Mouse (Mus musculus): ENCODE results near the gene 1700003E16Rik.

Gene 1700003E16Rik

DNA sequence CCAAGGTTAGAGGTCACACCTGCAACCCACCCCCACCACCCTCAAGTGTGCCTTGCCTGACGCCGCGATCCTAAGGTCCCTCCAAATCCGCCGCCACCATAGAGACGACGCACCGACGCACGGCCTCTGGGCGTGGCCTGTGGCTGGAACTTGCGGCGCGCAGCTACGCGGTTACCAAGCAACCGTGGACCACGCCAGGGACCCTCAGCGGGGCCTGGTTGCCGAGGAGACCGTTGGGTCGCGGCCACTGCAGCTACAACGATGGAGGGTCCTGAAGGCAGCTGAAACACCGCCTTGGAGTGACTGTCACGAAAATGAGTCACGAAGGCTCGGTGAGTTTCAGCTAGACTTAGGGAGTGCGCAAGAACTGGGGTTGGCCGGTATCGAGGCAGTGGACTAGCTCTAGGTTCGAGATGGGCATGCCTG, at the start of gene 1700003E16Rik, which contains the start of gene Wdr54:
Gene 1700003E16Rik (plus strand): TSS at position 146 of the 426 bp plus-strand sequence.
Gene Wdr54 (minus strand): TSS at position 139 of the 426 bp plus-strand sequence.
- peak; percentile 93 for DNase-seq (ENCODE audit: low read depth, low spot score)

DNA sequence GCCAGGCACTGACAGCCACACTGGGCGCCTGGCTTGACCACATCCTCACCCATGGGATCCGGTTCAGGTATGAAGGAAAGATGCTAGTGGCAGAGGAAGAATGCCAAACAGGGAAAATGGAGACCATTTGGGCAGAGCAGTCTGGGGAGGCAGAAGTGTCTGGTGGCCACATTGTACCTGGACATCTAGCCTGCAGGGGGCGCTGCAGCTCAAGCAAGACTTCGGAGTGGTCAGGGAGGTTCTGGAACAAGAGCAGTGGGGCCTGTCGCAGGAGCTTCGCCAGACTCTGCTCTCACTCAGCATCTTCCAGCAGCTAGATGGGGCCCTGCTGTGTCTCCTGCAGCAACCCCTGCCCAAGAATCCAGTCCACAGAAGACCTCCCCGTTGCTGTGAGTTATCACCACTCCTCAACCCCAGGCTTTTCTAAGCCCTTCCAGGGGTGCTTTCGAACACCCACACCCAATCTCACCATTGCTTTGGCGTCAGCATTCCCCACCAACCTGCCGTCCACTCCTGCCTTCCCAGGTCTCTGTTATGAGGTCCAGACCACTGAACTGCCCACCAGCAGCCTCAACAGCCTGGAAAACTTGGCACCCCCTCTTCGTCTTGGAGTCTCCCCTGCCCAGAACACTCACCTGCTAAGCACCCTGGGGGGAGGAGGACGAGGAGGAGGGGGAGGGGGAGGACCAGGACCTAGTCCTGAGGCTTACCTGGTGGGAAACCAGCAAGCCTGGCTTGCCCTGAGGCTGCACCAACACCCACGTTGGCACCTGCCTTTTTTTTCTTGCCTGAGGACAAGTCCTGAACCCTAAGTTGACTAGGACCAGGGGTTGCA, 48.4 kb upstream of the 1700003E16Rik start:
- peak; percentile 86 for DNase-seq (ENCODE audit: low read depth, low spot score)

DNA sequence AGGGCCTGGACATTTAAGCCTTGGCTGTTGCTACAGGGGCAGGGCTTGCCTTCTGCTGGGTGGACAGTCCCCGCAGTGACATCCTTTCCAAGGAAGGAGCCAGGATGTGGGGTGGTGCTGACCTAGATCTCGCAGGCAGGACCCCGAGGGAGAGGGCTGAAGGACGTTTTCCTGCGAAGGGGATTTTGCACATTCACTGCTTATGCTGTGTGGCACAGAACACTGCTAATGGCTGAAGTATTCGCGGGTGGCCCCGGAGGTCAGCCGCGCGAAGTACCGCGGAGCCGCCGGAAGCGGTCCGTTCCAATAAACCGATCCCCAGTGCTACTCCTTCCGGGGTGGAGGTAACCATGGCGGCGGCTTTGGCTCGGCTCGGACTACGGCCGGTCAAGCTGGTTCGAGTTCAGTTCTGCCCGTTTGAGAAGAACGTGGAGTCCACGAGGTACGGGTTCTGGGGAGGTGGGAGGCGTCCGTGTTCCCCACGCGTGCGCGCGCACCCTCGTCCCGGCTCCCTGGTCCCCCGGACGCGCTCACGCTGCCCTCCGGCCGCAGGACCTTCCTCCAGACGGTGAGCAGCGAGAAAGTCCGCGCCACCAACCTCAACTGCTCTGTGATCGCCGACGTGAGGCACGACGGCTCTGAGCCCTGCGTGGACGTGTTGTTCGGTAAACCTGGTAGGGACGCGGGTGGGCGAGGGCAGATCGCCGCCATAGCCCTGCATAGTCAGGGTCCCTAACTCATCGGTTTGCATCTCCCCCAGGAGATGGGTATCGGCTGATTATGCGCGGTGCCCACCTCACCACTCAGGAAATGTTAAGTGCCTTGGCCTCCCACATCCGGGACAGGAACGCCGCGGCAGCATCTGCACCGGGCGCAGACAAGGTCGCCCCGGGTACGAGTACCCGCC, 47.2 kb upstream of the 1700003E16Rik start, which contains the start of gene Mrpl53:
Gene Mrpl53 (plus strand): TSS at position 279 of the 907 bp plus-strand sequence.
- DNase-seq (ENCODE audit: low read depth, low spot score): peak; percentile 72

DNA sequence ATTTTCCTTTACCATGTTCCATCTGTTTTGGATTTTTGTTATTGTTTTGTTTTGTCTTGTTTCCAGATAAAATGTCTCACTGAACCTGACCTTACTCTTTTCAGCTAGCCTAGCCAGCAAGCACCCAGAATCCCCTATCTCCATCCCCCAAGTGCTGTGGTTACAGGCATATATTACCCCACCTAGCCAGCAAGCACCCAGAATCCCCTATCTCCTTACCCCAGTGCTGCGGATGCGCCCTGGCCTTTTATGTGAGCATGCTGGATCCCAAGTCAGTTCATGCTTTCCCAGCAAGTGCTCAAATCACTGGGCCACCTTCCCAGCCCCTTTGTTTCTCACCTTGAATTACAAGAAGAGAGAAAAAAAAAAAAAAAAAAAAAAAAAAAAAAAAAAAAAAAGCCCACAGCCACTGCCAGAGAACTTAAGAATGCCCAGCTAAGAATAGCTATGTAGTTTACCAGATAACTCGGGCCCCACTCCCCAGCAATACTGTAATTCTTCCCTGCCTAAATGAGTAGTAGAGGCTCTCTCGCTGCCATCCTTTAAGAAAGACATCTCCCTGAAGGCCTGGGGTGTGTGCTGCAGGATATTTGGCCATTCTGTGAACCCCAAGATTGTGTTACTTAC, 44.6 kb upstream of the 1700003E16Rik start:
- DNase-seq (ENCODE audit: low read depth, low spot score): no peak

DNA sequence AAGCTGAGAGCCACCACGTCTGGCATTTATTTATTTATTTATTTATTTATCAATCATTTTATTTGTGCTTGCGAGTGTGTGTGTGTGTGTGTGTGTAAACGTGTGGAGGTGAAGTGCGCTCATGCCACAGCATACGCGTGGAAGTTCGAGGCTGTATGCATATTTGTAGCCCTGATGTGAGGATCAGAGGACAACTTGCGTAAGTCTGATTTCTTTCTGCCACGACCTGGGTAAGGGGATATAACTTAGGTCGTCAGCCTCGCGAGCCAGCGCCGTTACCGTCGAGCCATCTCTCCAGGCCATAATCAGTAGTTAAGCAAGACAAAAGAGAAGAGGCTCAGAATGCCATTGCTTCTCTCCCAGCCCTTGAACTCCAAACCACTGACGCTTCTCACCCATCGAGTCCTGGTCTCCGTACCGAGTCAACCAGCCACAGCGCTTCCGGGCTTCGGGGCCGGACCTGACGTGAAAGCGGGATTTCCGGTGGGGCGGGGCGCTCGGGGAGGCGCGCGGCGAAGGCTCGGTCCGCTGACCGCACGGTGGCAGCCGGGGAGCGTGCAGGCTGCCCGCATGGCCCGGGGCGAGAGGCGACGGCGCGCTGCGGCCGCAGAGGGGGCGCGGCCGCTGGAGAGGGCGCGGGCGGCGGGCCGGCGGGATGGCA, 41.1 kb upstream of the 1700003E16Rik start, which contains the start of gene Mogs:
Gene Mogs (plus strand): TSS at position 486 of the 661 bp plus-strand sequence.
- DNase-seq (ENCODE audit: low read depth, low spot score): peak; percentile 91

DNA sequence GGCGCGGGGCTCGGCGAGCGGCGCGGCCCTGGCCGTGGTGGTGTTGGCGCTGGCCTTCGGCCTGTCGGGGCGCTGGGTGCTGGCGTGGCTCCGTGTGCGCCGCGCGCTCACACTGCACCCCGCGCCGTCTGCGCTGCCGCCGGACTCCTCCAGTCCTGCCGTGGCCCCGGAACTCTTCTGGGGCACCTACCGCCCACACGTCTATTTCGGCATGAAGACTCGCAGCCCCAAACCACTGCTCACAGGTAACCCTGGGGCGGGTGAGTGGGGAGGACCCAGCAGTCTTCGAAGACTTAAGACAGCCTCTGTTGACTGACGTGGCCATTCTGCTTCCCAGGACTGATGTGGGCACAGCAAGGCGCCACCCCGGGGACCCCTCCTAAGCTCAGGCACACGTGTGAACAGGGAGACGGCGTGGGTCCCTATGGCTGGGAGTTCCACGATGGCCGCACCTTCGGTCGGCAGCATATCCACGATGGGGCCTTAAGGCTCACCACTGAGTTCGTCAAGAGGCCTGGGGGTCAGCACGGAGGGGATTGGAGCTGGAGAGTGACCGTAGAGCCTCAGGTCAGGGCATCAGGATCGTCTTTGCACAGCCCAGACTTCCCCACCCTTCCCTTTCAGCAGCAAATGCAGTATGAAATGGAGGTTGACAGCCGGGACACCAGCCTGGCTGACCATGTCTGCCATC, 40.4 kb upstream of the 1700003E16Rik start:
- DNase-seq (ENCODE audit: low read depth, low spot score): no peak

DNA sequence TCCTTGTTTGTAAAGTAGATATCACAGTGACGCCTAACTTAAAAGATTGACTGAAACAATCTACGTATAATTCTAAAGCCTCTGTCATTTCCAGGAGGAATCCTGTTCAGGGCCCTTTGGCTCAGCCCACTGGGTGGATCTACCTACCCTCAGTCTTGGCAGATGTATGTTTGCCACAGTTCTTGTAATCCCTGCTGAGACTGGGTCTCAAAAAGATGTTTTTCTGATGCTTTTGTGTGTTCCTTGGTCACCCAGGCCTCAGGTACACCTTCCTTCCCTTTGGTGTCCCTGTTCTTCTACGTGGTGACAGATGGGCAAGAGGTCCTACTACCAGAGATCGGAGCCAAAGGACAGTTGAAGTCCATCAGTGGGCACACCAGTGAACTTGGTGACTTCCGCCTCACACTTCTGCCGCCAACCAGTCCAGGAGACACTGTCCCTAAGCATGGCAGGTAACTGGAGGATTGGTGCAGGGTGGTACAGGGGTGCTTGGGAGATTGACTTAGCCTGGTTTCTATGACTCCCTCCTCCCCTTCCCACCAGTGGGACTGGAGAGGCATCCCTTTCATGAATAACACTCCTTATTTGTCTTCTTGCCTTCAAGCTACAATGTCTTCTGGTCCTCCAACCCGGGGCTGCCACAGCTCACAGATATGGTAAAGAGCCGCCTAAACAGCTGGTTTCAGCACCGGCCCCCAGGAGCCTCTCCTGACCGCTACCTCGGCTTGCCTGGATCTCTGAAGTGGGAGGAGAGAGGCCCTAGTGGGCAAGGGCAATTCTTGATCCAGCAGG, 39.6 kb upstream of the 1700003E16Rik start:
- no peak for DNase-seq (ENCODE audit: low read depth, low spot score)

DNA sequence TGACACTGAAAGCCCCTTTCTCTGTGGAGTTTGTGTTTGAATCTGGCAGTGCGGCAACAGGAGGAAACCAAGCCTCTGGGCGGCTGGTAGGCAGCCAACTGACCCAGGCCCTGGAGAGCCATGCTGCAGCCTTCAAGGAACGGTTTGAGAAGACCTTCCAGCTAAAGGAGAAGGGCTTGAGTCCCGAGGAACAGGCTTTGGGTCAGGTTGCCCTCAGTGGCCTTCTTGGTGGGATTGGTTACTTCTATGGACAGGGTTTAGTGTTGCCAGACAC, 39.1 kb upstream of the 1700003E16Rik start:
- DNase-seq (ENCODE audit: low read depth, low spot score): no peak

DNA sequence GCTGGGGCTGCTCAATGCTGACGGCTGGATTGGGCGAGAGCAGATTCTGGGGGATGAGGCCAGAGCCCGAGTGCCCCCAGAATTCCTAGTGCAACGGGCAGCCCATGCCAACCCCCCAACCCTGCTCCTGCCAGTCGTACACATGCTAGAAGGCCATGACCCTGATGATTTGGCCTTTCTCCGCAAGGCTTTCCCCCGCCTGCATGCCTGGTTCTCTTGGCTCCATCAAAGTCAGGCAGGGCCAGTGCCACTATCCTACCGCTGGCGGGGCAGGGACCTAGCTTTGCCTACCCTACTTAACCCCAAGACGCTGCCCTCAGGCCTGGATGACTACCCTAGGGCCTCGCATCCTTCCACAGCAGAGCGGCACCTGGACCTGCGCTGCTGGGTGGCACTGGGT, 38.6 kb upstream of the 1700003E16Rik start:
- DNase-seq (ENCODE audit: low read depth, low spot score): no peak

DNA sequence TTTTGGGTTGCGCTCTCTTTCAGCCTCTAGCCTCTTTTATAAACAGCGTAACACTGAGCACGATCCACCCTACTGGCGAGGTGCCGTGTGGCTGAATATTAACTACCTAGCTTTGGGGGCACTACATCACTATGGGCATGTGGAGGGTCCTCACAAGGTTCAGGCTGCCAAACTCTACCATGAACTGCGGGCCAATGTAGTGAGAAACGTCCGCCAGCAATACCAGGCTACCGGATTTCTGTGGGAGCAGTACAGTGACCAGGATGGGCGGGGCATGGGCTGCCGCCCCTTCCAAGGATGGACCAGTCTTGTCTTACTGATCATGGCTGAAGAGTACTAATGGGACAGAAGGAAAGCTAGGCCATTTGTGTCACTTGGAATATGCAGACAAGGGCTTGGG, 37.8 kb upstream of the 1700003E16Rik start:
- DNase-seq (ENCODE audit: low read depth, low spot score): no peak

DNA sequence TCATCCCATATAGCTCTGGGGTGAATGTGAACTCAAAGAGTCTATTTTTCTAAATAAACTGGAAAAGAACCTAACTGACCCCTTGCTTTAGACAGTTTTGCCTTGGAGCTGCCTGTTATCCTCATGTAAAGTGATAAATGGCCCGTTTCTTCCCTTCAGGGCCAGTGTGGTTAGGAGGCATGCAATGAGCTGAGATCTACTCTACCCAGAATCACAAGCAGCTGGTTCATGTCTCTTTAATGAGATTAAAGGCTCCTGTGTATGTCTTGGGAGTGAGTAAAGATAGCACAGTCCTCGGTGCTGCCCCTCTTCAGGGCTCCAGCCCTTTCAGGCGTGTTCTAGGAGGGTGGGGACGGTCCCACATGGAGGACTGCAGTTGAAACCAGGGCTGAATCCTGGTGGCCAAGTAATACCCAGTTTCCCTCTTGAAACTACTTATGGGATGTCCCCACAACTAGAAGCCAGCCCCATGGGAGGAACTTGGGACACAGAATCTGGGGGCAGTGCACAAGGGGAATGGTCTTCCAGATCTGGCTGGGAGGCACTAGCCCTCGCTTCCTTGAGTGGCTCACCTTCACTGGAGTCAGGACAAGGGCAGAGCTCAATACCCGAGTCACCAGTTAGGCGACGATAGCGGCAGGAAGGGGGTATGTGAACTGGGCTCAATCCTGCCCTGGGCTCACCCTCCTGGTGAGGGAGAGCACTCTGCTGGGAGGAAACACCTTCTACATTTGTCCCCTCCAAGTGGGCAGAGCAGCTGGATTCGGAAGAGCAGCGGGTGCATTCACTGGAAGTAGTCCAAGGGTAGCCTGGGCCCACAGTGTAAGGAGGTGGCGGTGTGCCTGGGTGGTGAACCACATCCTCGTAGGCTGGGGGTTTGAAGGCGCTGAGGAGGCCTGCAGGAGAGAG, 37.1 kb upstream of the 1700003E16Rik start:
- no peak for DNase-seq (ENCODE audit: low read depth, low spot score)

DNA sequence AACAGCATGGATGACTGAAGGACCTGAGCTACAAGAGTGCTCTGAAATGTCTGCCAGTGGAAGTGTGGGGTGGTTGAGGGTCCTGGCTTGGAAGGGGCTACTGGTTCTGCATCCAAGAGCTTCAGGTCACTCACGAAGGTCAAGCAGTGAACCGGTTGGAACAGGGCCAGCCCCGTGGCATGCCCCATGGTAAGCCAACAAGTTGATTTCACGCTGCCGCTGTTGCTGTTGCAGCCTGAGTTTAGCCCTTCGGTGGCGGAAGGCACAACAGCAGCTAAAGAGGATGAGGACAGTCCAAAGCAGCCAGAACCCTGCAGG, 36.5 kb upstream of the 1700003E16Rik start:
- DNase-seq (ENCODE audit: low read depth, low spot score): no peak

DNA sequence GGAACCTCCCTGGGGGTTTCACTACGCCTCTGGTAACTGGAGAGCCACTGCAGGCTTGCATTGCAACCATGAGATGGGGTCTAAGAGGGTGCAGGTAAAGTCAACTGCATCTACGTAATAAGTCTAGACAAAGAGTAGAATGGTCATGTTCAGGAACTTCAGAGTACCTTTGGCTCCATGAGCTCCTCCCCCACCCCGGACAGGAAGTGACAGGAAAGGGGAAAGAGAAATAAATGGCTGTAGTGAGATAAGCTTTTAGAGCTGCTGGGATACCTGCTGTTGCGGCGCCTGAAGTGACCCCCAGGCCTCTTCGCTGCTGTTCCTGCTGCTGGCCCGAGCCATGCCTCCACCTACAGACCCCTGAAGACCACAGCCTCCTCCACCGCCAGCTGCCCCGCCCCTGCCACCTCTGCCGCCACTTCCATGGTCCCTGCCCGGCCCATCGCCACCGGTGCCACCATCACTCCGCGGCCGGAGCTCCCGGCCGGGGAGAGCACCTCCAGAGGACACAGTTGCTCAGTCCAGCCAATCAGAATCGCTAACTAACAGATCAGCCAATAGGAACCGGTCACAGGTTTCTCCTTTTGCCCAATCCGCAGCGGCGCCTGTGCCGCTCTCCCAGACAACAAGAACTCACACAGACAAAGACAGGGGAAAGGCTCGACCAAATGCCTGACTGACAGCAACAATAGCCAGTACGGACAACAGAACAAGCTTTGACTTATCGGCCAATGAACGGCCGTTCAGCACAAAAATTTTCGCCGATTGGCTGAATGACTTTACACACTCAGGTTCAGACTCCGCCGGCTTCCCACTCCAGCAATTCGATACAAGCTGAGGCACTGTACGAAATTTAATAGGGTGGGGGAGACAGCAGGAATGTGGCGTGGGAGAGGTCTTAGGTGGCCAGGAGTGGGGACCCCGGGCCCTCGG, 35.0 kb upstream of the 1700003E16Rik start, which contains the start of gene Wbp1:
Gene Wbp1 (minus strand): TSS at position 630 of the 933 bp plus-strand sequence.
- peak; percentile 99 for DNase-seq (ENCODE audit: low read depth, low spot score)

DNA sequence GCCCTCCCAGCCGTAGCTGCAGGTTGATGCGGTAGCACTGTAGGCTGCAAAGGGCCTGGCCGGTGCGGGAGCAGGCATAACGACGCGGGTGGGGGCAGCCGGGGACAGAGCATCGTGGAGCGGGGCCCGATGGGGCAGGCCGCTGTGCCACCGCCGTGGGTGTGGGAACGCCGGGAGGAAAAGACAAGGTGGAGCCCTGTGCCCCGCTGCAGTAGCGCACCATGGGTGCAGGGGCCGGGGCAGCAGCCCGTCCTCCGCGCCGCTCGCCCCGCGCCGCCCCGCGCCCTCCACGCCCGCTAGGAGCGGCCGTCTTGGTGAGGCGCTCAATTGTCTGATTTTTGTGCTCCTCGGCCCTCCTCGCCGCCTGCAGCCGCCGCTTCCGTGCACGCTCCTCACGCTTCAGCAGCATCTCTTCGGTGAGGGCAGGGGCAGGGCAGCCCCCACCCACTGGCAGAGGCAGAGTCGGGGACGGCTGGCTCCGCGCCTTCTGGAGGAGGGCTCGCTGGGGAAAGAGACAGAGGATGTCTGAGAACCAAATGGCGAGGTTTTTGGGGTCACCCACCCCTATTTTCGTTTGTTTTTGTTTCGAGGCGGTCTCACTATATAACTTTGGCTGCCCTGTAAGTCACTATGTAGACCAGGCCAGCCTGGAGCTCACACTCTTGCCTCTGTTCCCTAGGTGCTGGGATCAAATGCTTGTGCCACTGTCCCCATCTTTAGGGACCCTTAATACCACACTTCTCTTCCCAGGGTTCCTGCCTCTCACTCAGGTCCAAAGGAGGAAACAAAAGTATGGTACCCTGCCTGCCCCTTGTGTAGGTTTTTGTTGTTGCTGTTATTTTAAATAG, 34.1 kb upstream of the 1700003E16Rik start:
- DNase-seq (ENCODE audit: low read depth, low spot score): no peak

DNA sequence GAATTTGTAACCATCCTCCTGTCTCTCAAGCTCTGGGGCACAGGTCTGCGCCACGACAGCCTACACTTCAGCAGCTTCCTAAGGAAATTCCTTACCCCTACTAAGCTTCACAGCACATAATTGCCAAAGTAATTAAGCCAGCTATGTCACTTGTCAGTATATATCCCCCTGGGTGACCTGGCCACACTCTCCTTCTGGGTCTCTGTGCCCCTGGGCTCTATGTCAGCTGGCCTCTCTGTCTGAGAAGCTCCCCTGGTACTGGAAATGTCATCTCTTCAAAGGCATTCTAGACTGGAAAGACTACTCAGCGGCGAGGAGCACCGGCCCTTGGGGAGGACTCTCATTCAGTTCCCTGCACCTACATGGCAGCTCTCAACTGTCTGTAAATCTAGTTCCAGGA, 33.2 kb upstream of the 1700003E16Rik start:
- no peak for DNase-seq (ENCODE audit: low read depth, low spot score)

DNA sequence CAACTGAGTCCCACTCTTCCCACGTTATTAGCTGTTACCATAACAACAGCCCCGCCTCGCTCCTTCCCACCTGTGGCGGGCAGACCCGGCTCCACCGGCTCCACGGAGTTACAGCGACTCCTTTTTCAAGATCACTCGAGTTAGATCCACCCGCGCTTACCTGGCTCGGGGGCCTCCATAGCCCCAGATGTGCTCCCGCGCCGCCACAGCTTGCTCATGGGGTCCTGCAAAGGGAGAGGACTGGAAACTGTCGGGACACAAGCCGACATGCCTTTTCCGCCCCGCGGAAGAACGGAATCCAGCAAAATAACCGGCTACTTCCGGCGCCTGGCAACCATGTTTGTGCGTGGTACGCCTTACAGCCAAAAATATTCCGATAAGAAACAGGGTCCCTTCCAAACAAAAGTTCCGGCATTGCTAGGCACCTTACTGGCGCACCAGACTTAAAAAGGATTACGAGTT, 31.3 kb upstream of the 1700003E16Rik start:
- peak; percentile 91 for DNase-seq (ENCODE audit: low read depth, low spot score)

DNA sequence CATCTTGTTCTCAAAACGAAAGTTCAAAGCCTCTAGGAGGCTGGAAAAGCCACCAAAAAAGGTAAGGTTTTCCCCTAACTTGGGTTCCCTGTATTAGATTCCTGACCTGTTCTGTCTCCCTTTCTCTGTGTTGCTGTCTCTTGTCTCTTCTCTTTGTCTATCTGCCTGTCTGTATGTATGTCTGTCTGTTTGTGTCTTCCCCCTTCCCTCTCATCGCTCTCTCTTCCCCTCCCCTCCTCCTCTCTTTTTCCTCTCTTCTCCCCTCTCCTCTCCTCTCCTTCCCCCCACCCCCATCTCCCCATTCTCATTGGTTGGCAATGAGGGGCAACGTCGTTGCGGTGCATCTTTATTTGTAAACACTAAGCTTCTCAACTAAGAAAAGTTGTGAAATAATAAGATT, 30.9 kb upstream of the 1700003E16Rik start, which contains the start of gene Ino80b:
Gene Ino80b (minus strand): TSS at position 101 of the 400 bp plus-strand sequence.
- DNase-seq (ENCODE audit: low read depth, low spot score): no peak

Data from mesoderm, embryonic 11.5 days (tissue).